Mouse (Mus musculus) adrenal gland, adult 18-20 months (tissue): ENCODE data around the gene Neu1. TPM values are rescaled to one million over a fixed set of nuclear protein-coding genes. Genes with fewer than 3 reads are reported as not detected.
"Not testable (repeated sequence)": the region's sequence is repeated elsewhere in the genome, so short reads cannot be mapped to it uniquely, and the experiment has no call there.

Experiments
- DNase-seq, 2 experiments: peaks; one replicate each; pipeline ENCODE4 v3.0.0; 2021 to 2022; ENCODE audit warnings: low spot score in 2 of 2
- total RNA-seq, 2 experiments: library from RNA; stranded (reverse); gene quantifications; 1 replicate in 1 of 2; 2 replicates in 1 of 2; pipeline ENCODE4 v1.2.3; 2021

Neu1 gene
- total RNA-seq, 2 experiments from 2014 or later: 22.5 to 24.3 TPM

DNA sequence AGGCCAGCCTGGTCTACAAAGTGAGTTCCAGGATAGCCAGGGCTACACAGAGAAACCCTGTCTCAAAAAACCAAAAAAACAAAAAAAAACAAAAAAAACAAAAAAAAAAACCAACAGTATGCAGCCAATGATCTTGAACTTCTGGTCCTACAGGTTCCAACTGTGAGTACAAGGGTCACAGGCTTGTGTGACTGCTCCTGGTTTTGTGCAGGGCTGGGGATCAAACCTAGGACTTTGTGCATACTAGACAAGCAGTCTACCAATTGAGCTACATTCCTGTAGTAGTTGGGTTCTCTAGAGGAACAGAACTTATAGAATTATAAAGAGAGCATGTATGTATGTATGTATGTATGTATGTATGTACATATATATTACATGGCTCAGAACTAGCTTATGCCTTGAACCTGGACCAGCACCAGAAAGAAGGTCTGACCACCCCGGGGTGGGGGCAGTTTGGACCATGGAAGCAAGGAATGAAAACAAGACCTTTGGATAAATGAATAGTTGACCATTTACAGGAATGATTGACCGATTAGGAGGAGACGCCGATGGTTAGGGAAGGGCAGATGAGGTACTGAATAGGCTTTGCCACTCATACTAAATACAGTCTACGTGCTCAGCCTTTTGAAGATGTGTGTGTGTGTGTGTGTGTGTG lies 15.6 kb downstream of the Neu1 start:
- no peak for DNase-seq

DNA sequence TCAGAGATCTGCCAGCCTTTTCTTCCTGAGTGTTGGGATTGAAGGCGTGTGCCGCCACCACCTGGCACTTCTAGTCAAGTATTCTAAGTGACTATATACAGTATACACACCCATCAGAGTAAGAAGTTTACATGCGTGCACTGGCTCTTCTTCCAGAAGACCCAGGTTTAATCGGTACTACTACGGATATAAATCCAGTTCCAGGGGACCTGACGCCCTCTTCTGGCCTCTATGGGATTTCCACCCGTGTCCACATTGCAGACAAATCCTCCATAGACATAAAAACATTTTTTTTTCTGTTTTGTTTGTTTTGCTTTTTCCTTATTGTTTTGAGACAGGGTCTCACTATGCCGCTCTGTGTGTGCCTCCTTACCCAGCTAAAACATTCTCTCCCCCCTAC lies 16.6 kb downstream of the Neu1 start:
- no peak for DNase-seq

DNA sequence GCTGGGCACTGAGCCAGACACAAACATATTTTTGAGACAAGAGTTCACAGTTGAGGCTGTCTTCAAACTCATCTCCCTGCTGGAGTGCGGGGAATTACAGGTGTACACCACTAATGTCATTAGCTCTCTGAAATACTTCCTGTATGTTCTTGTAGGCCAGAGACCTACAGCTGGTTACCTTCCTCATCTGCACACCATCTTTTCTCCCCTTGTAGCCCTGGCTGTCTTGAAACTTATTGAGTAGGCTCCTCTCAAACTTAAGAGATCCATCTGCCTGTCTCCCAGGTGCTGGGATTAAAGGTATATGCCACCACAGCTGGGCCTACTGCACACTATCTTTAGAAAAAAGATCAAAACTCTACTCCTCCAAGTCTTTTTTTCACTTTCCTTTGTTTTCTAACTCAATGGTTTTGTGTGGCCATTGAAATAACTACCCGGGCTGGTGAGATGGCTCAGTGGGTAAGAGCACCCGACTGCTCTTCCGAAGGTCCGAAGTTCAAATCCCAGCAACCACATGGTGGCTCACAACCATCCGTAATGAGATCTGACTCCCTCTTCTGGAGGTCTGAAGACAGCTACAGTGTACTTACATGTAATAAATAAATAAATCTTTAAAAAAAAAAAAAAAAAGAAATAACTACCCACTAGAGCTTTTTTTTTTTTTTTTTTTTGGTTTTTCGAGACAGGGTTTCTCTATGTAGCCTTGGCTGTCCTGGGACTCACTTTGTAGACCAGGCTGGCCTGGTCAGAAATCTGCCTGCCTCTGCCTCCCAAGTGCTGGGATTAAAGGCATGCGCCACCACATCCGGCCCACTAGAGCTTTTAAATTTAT lies 17.9 kb downstream of the Neu1 start:
- DNase-seq: not testable (repeated sequence)

DNA sequence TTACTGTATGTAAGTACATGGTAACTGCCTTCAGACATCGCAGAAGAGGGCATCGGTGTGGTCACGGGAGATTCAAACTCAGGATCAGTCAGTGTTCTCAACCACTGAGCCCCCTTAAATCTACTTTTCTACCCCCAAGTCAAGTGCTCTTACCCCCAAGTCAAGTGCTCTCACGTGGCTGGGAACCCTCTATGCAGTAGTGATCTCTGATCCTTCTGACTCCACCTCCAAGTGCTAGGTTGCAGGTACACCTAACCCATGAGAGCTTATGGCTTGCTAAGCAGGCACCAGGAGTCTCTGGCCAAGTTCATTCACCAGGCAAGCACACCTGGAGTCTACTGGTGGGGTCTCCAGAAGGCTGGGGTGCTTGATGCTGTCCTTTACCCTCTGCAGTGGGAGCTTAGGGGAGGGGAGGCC lies 18.5 kb downstream of the Neu1 start:
- DNase-seq: no peak

DNA sequence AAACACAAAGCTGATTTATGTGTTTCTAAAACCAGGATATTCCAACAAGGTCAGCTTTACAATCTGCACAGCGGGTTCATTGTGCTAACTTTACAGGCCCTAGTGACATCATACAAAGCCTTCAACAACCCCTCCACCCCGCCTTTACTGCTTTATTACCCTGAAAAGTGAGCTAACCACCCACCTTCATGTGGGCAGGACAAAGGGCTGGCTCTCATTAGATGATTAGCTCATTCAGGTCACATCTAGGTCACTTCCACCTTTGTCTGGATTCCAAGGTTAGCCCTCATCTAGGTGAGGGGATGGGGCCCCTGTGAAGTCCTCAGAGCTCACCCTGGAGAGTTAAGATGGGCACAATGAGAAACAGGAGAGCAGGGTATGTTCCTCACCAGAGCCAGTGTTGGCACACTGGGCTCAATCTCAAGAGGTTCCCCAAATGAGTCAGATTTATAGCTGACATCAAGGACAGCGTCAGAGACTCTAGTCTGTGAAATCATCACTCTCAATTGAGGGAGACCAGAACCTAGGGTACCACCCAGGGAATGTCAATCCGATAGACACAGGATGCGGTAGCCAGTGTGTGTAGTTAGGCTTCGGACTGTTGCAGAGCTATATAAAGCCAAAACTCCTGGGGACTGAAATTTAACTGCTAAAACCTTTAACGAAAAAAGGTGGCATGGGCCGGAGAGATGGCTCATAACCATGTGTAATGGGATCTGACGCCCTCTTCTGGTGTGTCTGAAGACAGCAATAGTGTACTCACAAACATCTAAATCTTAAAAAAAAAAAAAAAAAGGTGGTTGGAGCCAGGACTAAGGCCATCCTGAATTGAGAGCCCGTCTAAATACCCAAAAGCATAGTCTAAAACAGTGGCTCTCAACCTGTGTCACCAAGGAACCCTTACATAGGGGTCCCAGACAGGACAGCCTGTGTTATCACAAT lies 19.7 kb downstream of the Neu1 start:
- no peak for DNase-seq

DNA sequence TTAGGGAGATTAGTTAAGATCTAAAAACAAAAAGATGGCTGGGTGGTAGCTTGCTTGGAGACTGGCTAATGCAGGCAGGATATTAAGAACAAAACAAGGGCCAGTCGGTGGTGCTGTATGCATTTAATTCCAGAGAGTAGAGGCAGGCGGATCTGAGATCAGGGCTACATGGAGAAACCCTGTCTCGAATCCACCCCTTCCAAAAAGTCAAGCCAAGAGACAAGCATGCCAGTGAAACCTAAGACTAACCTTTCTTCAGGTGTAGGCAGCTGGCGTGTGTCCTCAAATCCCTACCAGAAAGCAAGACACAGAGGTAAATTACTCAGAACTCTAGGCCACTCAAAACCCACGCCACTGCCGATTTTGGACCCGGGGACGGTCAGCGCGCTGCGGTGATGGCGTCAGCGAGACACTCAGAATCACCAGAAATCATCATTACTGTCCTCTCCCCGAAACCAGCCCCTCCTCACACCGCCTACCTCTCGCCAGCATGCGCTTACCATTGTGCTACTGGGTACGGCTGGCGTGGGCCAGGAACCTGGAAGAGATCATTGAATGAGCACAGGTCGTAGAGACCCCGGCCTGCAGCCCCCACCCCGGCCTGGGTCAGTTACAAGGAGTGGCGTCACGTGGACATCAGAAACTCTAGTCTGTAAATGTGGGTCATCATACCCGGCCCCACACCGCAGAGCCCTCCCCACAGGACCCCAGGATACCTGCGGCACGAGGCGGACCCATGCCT lies 20.8 kb downstream of the Neu1 start:
- DNase-seq: no peak

DNA sequence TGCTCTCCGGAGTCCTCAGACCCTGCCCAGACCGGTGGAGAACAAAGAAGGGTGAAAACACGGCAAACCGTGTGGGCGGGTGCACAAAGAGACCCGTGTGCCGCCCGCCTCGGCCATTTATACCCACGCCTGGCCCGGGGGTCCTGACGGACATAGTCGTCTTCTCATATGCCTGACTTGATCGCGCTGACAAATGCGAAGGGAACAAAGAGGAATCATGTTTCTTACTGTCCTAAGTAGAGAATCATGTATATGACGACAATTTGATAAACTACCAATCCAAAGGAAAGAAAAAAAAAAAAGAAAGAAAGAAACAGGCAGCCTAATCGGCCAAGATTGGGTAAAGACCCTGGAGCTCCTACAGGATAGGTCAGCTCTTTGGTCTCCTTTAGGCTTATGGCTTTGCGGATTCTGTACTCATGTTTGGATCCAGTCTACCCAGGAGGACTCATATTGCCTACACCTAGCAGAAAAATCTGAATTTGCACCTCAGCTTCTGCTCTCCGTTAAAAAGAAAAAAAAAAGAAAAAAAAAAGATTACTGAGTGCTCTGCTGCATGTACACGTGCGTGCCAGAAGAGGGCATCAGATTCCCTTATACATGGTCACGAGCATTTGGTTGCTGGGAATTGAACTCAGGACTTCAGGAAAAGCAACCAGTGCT lies 21.5 kb downstream of the Neu1 start:
- peak; percentile 80 for DNase-seq

DNA sequence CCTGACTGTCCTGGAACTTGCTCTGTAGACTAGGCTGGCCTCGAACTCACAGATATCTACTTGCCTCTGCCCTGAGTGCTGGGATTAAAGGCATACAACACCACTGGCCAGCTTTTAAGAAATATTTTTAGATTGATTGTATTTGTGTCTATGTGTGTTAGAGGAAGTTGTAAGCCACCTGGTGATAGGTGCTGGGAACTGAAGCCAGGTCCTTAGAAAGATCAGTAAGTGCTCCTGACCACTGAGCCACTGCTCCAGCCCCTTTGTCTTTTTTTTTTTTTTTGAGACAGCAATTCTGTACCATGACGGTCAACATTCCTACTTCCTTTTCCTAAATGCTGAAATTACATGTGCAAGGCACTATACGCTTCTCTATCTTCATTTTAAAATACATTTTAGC lies 22.2 kb downstream of the Neu1 start:
- no peak for DNase-seq

DNA sequence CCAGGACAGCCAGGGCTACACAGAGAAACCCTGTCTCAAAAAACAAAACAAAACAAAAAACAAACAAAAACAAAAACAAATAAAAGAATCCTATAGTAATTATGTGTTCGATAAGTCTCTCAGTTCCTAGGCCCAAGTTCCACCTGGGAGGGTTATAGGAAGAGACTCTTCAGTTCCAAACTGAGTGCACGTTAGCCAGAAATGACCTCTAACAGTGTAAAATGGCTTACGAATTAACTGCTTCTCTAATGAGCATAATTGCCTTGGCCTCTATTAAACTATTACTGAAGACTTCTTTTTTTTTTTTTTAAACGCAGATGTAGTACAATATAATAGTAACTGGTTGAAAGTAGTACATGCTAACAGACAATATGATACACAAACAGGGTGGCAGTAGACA lies 22.9 kb downstream of the Neu1 start:
- no peak for DNase-seq

DNA sequence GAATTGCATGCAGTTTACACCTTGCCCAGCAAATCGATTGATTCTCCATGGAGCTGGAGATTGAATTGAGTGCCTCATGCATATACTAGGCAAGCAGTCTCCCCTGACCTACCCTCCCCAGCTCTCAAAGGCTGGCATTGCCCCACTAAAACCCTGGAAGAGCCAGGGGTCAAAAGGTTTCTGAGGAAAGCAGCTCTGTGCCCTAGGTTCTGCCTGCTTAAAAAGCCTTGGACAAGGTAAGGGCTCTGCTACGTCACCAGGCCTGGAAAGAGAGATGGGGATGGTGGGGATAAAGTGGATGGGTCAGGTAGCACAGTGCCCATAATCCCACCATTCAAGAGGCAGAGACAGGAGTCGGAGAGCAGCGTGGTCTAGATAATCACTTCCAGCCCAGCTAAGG lies 23.8 kb downstream of the Neu1 start:
- no peak for DNase-seq

DNA sequence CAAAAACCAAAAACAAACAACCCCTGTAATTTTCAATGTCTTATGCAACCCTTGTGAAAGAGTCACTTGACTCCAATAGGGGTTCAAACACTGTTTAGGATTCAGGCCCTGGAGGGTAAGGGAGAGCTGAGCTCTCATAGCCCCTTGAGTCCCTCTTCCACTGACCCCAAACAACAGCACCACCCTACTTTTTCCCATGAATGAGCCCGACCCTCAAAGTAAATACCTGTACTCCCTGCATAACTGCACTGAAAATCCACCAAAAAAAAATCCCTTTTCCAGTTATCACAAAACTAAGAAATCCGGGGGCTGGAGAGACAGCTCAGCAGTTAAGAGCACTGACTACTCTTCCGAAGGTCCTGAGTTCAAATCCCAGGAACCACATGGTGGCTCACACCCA lies 24.8 kb downstream of the Neu1 start:
- DNase-seq: no peak

DNA sequence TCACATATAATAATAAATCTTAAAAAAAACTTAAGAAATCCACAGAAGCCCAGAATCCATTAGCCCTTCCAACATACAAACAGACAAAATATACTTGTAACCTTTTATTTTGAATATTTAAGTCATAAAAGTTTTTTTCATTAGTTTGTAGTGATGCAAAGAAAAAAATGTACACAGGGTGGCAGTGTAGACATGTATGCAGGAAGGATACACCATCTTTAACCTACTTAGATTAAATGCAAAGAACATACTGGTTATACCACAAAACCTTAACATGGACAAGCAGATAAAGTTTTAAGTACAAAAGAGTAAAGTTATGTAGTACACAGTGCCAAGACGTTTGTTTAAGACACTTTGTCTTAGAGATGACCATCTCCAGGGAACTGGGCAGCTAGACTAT lies 25.3 kb downstream of the Neu1 start:
- no peak for DNase-seq

DNA sequence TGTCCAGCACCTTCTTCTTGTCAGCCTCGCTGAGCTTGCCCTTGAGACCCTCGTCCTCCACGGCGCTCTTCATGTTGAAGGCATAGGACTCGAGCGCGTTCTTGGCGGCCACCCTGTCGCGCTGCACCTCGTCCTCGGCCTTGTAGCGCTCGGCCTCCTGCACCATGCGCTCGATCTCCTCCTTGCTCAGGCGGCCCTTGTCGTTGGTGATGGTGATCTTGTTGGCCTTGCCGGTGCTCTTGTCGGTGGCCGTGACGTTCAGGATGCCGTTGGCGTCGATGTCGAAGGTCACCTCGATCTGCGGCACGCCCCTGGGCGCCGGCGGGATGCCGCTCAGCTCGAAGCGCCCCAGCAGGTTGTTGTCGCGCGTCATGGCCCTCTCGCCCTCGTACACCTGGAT lies 26.2 kb downstream of the Neu1 start:
- DNase-seq: not testable (repeated sequence)

DNA sequence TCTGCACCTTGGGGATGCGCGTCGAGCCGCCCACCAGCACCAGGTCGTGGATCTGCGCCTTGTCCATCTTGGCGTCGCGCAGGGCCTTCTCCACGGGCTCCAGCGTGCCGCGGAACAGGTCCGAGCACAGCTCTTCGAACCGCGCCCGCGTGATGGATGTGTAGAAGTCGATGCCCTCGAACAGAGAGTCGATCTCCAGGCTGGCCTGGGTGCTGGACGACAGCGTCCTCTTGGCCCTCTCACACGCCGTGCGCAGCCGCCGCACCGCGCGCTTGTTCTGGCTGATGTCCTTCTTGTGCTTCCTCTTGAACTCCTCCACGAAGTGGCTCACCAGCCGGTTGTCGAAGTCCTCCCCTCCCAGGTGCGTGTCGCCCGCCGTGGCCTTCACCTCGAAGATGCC lies 26.9 kb downstream of the Neu1 start:
- DNase-seq: not testable (repeated sequence)

DNA sequence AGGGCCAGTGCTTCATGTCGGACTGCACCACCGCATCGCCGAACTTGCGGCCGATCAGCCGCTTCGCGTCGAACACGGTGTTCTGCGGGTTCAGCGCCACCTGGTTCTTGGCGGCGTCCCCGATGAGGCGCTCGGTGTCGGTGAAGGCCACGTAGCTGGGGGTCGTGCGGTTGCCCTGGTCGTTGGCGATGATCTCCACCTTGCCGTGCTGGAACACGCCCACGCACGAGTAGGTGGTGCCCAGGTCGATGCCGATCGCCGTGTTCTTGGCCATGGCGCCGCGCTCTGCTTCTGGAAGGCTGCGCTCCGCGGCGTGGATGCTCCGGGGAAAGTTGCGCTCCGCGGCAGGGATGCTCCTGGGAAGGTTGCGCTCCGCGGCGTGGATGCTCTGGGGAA lies 27.7 kb downstream of the Neu1 start:
- DNase-seq: not testable (repeated sequence)

DNA sequence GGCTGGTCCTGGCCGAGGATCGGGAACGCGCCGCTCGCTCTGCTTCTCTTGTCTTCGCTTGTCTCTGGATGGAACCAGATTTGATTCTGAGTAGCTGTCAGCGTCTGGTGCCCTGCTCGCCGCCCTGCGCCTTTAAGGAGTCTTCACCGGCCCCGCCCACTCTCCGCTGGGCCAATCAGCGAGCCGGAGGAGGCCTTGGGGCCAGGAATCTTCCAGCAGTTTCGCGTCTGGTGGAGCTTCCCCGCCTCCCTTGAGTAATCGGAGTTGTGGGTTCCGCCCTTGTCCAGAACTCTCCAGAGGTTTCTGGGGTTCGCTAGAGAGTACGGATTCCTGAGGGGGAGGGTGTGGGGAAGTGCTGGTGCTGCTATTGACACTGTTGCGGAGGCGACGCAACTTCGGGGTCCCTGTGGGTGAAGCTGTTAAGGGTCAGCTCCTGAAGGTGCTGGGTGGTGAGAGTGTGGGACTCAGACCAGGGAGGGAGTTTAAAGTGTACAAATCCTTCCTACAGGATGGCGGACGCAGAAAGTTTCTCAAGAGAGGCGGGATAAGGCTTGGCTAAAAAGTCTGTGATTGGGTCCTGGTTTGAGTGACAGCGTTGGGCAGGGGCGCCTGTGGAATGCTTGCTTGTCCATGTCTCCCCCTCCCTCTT lies 28.2 kb downstream of the Neu1 start, which contains the start of gene Hspa1b:
Hspa1b (minus strand) TSS at position 109 of the 649 bp plus-strand sequence.
- peak; percentile 89 to 96 for DNase-seq

DNA sequence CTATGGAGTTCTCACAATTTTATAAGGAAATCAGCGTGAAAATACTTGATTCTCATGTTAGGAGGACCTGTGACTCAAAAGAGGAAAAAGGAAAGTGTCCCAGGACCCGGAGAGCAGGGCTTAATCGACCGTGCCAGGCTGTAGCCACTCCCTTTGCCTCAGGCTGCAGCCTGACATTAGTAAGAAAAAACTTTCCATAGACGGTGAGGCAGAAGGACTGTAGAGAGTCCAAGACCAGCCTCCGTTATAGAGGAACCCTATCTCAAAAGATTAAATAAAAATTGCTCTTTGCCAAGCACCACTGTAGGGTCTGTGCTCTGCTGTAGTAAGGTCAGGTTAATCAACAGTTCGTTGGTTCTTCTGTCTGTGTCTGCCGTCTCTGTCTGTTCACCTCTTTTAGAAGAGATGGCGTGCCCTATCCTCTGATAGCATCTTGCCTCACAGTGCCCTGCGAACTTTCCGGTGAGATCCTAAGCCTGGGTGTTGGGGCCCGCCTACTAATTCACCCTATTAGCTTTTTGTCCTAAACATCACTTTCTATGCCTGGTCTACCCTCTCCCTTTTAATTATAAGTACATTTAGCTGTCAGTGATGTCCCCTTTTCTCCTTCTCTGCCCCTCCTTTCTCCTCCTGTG lies 28.9 kb downstream of the Neu1 start:
- DNase-seq: peak in 1 of 2 experiments; percentile 59

DNA sequence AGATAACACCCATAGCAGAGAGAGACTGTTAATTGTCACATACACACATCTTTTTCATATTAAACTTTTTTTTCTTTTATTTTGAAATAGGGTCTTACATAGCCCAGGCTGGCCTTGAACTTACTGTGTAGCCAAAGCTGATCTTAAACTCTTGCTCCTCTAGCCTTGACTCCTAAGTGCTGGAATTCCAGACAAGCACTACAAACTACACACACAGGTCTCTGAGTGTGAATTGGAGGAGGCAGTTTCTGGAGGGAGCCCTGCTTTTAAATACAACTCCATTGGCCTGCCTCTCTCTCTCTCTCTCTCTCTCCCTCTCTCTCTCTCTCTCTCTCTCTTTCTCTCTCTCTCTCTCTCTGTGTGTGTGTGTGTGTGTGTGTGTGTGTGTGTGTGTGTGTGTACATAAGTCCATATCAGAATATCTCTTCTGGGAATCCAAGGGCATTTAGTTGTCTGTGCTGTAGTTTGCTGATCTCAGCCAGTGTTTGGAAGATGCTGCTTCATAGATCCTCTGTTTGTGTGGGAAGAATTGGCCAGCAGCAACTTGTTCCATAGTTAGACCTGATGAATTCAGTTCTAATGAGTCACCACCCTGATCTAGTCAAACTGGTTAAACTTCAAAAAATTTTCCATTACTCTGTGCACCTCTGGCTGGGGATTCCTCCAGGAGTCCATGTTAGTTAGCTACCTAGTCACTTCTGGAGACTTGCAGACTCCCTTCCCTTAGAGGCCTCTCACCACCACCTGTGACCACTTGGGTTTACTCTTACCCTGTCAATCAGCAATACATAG lies 29.8 kb downstream of the Neu1 start:
- DNase-seq: no peak
